ENCODE assay signal across 9 mouse cellular contexts in genomic region chr3:89422556-89423205, GRCm38 (mm10). TPM values are rescaled to one million over a fixed set of nuclear protein-coding genes. Genes with fewer than 3 reads are reported as not detected.
DNase-seq lines count a peak whose midpoint lies in the region; ATAC-seq and TF ChIP-seq lines count a peak whose summit lies in the region.
"Had no signal": no experiment of that assay in that cellular context is flagged by ENCODE, and none has a peak within 500 bp of the region (broad histone marks: within the 10 kb centered on the region; RNA-seq: fewer than 3 reads in every experiment).

No protein-coding gene starts in this region.

- H3K4me1 ChIP-seq in forebrain, embryonic 14.5 days (ENCODE audit: control insufficient read depth, insufficient read depth, low read length) = peaks cover 17% of the 10 kb centered on the region
- H3K4me1 ChIP-seq in liver, embryonic 13.5 days (replicated peaks) = peaks cover 86% of the 10 kb centered on the region

- peaks cover 31% of the 10 kb centered on the region for H3K79me3 ChIP-seq in C2C12 (ENCODE audit: low read depth)

- peak overlapping the region; percentile 67 for H3K4me3 ChIP-seq in gastrocnemius, adult 2 months
- H3K4me3 ChIP-seq in C2C12 (ENCODE audit: insufficient read depth, poor library complexity, severe bottlenecking) = peak overlapping the region; percentile 28
- no peak overlapping the region for H3K4me3 ChIP-seq in forebrain, embryonic 14.5 days (ENCODE audit: low read depth, low read length)
- H3K4me3 ChIP-seq in liver, embryonic 13.5 days (replicated peaks) = peak overlapping the region; percentile 76

- H3K79me2 ChIP-seq in C2C12 (ENCODE audit: control insufficient read depth, insufficient read depth) = peaks cover 66% of the 10 kb centered on the region

- intact Hi-C loops in gastrocnemius, adult 2 months (cut with DNase I) = no loop called here

- peak overlapping the region; percentile 42 for H3K4me2 ChIP-seq in forebrain, embryonic 14.5 days (ENCODE audit: low read length)
- peak overlapping the region; percentile 97 for H3K4me2 ChIP-seq in liver, embryonic 13.5 days

- H3K9me3 ChIP-seq in forebrain, embryonic 14.5 days (replicated peaks; ENCODE audit: control insufficient read depth, low read length) = no peaks in the 10 kb centered on the region
- no peaks in the 10 kb centered on the region for H3K9me3 ChIP-seq in liver, embryonic 13.5 days (replicated peaks)

- no peak for TF ChIP-seq CTCF in gastrocnemius, adult 2 months (IDR thresholded peaks at IDR 0.05)
- no peak for TF ChIP-seq CTCF in C2C12 (IDR thresholded peaks at IDR 0.05; ENCODE audit: control insufficient read depth, insufficient read depth, insufficient read length)

- no peak overlapping the region for H3K9ac ChIP-seq in forebrain, embryonic 14.5 days (ENCODE audit: low read length)
- peak overlapping the region; percentile 87 for H3K9ac ChIP-seq in liver, embryonic 13.5 days

- ATAC-seq in forebrain, embryonic 14.5 days = no peak
- ATAC-seq in liver, embryonic 13.5 days (ENCODE audit: low read depth) = no peak
- ATAC-seq in activated CD4-positive, CD25-positive, alpha-beta regulatory T cell, adult 4 months = no peak

- peak overlapping the region; percentile 43 for H3K27ac ChIP-seq in gastrocnemius, adult 2 months
- H3K27ac ChIP-seq in forebrain, embryonic 14.5 days (ENCODE audit: low read depth, low read length) = no peak overlapping the region
- peak overlapping the region; percentile 98 for H3K27ac ChIP-seq in liver, embryonic 13.5 days

- DNase-seq in gastrocnemius, adult 2 months = no peak
- no peak for DNase-seq in gastrocnemius, postnatal 4 days (ENCODE audit: low spot score in 2 of 2)
- no peak for DNase-seq in forebrain, embryonic 14.5 days (ENCODE audit: low spot score)
- no peak for DNase-seq in liver, embryonic 13.5 days
- no peak for DNase-seq in right cerebral cortex, postnatal 36 days (ENCODE audit: low spot score in 2 of 2)
- no peak for DNase-seq in kidney, postnatal 25 days
- DNase-seq: retina, postnatal 1 day had no signal

- WGBS in forebrain, embryonic 14.5 days = 75% methylated on average over 6 of the region's 6 CpGs
- 43% methylated on average over 6 of the region's 6 CpGs for WGBS in liver, embryonic 13.5 days (ENCODE audit: insufficient replicate concordance)

- H3K27me3 ChIP-seq in C2C12 (ENCODE audit: control insufficient read depth, insufficient read depth, insufficient read length) = no peaks in the 10 kb centered on the region
- H3K27me3 ChIP-seq in forebrain, embryonic 14.5 days (replicated peaks; ENCODE audit: control insufficient read depth, insufficient read depth, low read length) = no peaks in the 10 kb centered on the region
- no peaks in the 10 kb centered on the region for H3K27me3 ChIP-seq in liver, embryonic 13.5 days

- peaks cover 48% of the 10 kb centered on the region for H3K36me3 ChIP-seq in C2C12 (ENCODE audit: control insufficient read depth, insufficient read depth)
- peaks cover 13% of the 10 kb centered on the region; the same call in 1 of the 2 replicates for H3K36me3 ChIP-seq in forebrain, embryonic 14.5 days (ENCODE audit: control insufficient read depth, insufficient read depth, low read length)
- H3K36me3 ChIP-seq in liver, embryonic 13.5 days = peaks cover 54% of the 10 kb centered on the region

- no peak overlapping the region for H3ac ChIP-seq in C2C12 (ENCODE audit: control insufficient read depth, insufficient read length, low read depth)

TF ChIP-seq in C2C12, 6 proteins besides CTCF, POLR2A, EP300 and RAD21:
- TF ChIP-seq USF1 (IDR thresholded peaks at IDR 0.05; ENCODE audit: low read depth) (no peak), MYOG (IDR thresholded peaks at IDR 0.05; ENCODE audit: control insufficient read depth, extremely low read depth, insufficient read length) (no peak), FOSL1 (IDR thresholded peaks at IDR 0.05; ENCODE audit: insufficient read depth, low read length, poor library complexity, severe bottlenecking) (no peak), CEBPB (IDR thresholded peaks at IDR 0.05; ENCODE audit: low read depth) (no peak), MAX (IDR thresholded peaks at IDR 0.05) (no peak), MYOD1 (IDR thresholded peaks at IDR 0.05; ENCODE audit: control insufficient read depth, insufficient read length, low read depth) (no peak)

RNA-seq across cellular contexts. Expression of gene Shc1, which starts 4.4 kb away (rescaled TPM):
- 10 to 100 TPM; 15.0 to 17.2 TPM for total RNA-seq in gastrocnemius, adult 2 months (2021)
- total RNA-seq in gastrocnemius, postnatal 4 days (2021) = 10 to 100 TPM; 73.1 to 80.6 TPM
- 86.3 TPM for polyA plus RNA-seq in C2C12 (2012; fragmentation: generic; extraction: Trizol)
- 9.9 and 11.8 TPM in 2 replicates for polyA plus RNA-seq in forebrain, embryonic 14.5 days (2014; fragmentation: Nextera tagmentation; extraction: Ambion mirVana)
- polyA plus RNA-seq in liver, embryonic 13.5 days (2015; fragmentation: Nextera tagmentation; extraction: Ambion mirVana) = 42.3 and 51.4 TPM in 2 replicates
- 10 to 100 TPM; 29.6 to 43.2 TPM for polyA plus RNA-seq in activated CD4-positive, CD25-positive, alpha-beta regulatory T cell, adult 4 months (2017; shearing (Covaris generic))

RNA-seq across cellular contexts. Expression of gene Cks1b, which starts 4.5 kb away (rescaled TPM):
- 1 to 10 TPM; 1.8 to 2.5 TPM for total RNA-seq in gastrocnemius, adult 2 months (2021)
- 10 to 100 TPM; 35.7 to 44.5 TPM for total RNA-seq in gastrocnemius, postnatal 4 days (2021)
- polyA plus RNA-seq in C2C12 (2012; fragmentation: generic; extraction: Trizol) = 446 TPM
- 200 and 269 TPM in 2 replicates for polyA plus RNA-seq in forebrain, embryonic 14.5 days (2014; fragmentation: Nextera tagmentation; extraction: Ambion mirVana)
- 282 and 301 TPM in 2 replicates for polyA plus RNA-seq in liver, embryonic 13.5 days (2015; fragmentation: Nextera tagmentation; extraction: Ambion mirVana)
- 10 to 100 TPM; 70.8 to 92.3 TPM for polyA plus RNA-seq in activated CD4-positive, CD25-positive, alpha-beta regulatory T cell, adult 4 months (2017; shearing (Covaris generic))

RNA-seq across cellular contexts. Expression of gene Pygo2, which starts 7.3 kb away (rescaled TPM):
- 10 to 100 TPM in 1 of 2 experiments, 1 to 10 TPM in 1; 9.5 to 10.1 TPM for total RNA-seq in gastrocnemius, adult 2 months (2021)
- 10 to 100 TPM; 31.9 to 35.0 TPM for total RNA-seq in gastrocnemius, postnatal 4 days (2021)
- 53.1 TPM for polyA plus RNA-seq in C2C12 (2012; fragmentation: generic; extraction: Trizol)
- polyA plus RNA-seq in forebrain, embryonic 14.5 days (2014; fragmentation: Nextera tagmentation; extraction: Ambion mirVana) = 35.2 and 41.1 TPM in 2 replicates
- polyA plus RNA-seq in liver, embryonic 13.5 days (2015; fragmentation: Nextera tagmentation; extraction: Ambion mirVana) = 11.0 and 12.0 TPM in 2 replicates
- 1 to 10 TPM; 8.6 to 9.6 TPM for polyA plus RNA-seq in activated CD4-positive, CD25-positive, alpha-beta regulatory T cell, adult 4 months (2017; shearing (Covaris generic))

RNA-seq across cellular contexts. Expression of gene Flad1, which starts 11.0 kb away (rescaled TPM):
- 10 to 100 TPM; 40.8 to 56.4 TPM for total RNA-seq in gastrocnemius, adult 2 months (2021)
- total RNA-seq in gastrocnemius, postnatal 4 days (2021) = 10 to 100 TPM; 21.9 to 27.2 TPM
- polyA plus RNA-seq in C2C12 (2012; fragmentation: generic; extraction: Trizol) = 11.0 TPM
- 34.9 and 41.0 TPM in 2 replicates for polyA plus RNA-seq in forebrain, embryonic 14.5 days (2014; fragmentation: Nextera tagmentation; extraction: Ambion mirVana)
- 18.0 and 18.7 TPM in 2 replicates for polyA plus RNA-seq in liver, embryonic 13.5 days (2015; fragmentation: Nextera tagmentation; extraction: Ambion mirVana)
- 10 to 100 TPM; 37.7 to 45.7 TPM for polyA plus RNA-seq in activated CD4-positive, CD25-positive, alpha-beta regulatory T cell, adult 4 months (2017; shearing (Covaris generic))

RNA-seq across cellular contexts. Expression of gene Pbxip1, which starts 13.8 kb away (rescaled TPM):
- 100 to 1,000 TPM; 202 to 227 TPM for total RNA-seq in gastrocnemius, adult 2 months (2021)
- total RNA-seq in gastrocnemius, postnatal 4 days (2021) = 100 to 1,000 TPM; 193 to 208 TPM
- 34.6 TPM for polyA plus RNA-seq in C2C12 (2012; fragmentation: generic; extraction: Trizol)
- 7.7 and 8.3 TPM in 2 replicates for polyA plus RNA-seq in forebrain, embryonic 14.5 days (2014; fragmentation: Nextera tagmentation; extraction: Ambion mirVana)
- 6.0 and 6.8 TPM in 2 replicates for polyA plus RNA-seq in liver, embryonic 13.5 days (2015; fragmentation: Nextera tagmentation; extraction: Ambion mirVana)
- 10 to 100 TPM; 35.6 to 47.3 TPM for polyA plus RNA-seq in activated CD4-positive, CD25-positive, alpha-beta regulatory T cell, adult 4 months (2017; shearing (Covaris generic))
